Mouse (Mus musculus) kidney, postnatal 4 days (tissue): ENCODE measurements at regions not wholly inside any gene's neighbourhood (a gene's known extent, or its start where the extent isn't known, plus 50 kb on each side); places are given as distances from the start of the nearest gene placed in this dataset.

Source experiments
- DNase-seq, 2 experiments: peaks; one replicate each; pipeline ENCODE4 v3.0.0; 2021; ENCODE audit warnings: mixed read lengths in 2 of 2

DNA sequence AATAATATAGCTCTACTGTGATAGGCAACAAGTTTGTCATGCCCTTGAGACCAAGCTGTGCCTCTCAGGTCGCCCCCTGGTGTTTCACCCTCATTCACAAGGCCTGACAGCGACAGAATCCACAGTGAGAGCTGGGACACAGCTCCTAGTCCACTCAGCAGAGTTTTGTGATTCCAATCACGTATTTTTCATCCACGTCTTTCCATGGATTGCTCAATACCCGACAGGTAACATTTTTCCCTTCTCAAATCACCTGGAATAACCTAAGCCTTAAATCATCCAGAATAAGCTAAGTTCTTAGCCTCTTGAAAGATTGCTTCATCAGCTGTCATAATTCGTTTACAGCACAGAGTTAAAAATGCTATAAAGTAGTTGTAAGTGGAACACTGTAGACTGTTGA is 211.3 kb downstream of the Ccdc91 start:
- peak in 1 of 2 experiments; percentile 13 for DNase-seq

DNA sequence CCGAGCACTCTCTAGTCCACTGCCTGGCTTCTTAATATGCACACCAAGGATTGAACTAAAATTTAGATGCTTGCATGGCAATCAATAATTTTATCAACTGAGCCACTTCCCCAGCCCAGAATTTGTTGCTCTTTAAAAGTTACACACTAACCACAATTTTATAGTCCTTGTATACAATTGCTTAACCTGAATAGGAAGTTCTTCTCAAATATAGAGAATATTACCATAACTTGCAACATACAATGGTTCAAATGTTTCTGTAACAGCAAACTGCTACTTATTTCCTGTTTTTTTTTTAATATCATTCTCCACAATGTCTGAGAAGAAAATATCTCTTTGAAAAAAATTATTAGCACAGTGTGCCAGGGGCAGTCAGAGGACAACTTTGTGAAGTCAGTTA is 222.6 kb downstream of the Ccdc91 start:
- no peak for DNase-seq

- DNase-seq, result no peak
Measured at GRCm38 (mm10) chr6:147699449-147699848, 223.8 kb downstream of the Ccdc91 start.

- DNase-seq, result no peak
Measured at GRCm38 (mm10) chr6:147700629-147701028, 225.0 kb downstream of the Ccdc91 start.

GRCm38 (mm10) chr6:147701956-147702355 is 226.3 kb downstream of the Ccdc91 start:
- DNase-seq, result no peak

DNA sequence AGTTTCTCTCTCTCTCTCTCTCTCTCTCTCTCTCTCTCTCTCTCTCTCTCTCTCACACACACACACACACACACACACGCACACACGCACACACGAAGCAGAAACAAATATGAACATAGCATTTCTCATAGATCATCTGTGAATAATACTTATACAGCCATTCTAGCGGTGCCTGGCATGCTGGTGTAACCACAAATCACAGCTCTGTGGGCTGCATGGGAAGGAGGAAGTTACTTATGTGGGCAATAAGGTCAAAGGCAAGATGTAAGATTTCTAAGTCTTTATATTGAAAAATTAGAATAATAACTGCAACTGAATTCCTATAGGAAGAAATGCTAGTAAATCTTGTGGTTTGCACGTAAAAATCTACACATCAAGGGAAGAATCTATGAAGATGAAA is 228.7 kb downstream of the Ccdc91 start:
- DNase-seq, result no peak

DNA sequence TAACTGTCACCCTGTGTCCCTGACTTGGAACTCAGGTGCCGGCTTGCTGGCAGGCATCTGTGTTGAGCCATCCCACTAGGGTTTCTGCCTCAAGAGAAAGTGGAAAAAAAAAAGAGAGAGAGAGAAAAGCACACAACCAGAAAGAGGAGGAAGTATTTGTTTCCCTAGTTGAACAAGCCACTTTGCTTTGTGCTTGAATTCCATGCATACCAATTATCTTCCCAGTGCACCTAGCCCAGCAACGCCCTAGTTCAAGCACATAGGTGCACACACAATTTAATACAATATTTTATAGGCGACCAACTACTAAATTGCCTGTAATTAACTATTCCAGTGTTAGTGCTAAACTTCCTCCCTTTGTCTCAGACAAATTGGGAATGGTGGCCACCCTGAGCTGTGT is 230.3 kb downstream of the Ccdc91 start:
- no peak for DNase-seq

GRCm38 (mm10) chr6:147706741-147707140 is 231.1 kb downstream of the Ccdc91 start:
- DNase-seq, result no peak

- no peak for DNase-seq
Measured at GRCm38 (mm10) chr6:147718052-147718712, 242.6 kb downstream of the Ccdc91 start.

DNA sequence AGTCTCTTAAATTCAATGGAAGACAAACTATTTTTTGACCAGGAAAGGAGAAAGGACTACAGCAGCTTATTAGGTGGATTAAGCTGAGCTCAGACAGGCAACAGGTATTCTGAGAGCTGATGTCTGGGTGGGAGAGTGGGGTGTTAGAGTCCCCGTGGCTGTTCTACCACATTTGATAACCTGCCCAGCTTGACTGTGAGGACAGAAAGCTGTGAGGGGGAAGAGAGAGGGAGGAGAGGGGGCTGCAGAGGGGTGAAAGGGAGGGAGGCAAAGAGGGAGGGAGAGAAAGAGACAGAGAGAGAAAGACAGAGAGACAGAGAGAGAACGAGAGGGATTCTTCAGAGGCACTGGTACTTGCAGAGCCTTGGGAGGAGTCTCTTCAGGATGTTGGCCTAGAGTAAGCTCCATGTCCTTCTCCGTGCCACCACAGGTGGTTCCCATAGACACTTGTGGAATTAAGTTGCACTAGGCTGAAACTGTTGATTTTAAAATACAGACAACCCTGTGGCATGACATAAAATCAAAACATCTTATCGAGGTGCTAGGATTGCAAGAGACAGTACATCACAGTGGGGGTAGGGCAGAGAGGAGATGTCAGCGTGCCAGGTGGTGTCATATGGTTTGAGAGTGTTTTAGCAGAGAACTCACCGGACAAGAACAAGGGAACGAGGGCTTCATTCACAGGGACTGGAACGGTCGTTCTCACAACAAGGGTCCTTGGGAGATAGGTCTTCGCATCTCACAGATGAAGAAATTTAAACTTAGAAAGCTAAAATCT is 243.3 kb downstream of the Ccdc91 start:
- no peak for DNase-seq

GRCm38 (mm10) chr6:147719539-147719938 is 243.9 kb downstream of the Ccdc91 start:
- no peak for DNase-seq

GRCm38 (mm10) chr6:147723336-147723735 is 247.7 kb downstream of the Ccdc91 start:
- no peak for DNase-seq

DNA sequence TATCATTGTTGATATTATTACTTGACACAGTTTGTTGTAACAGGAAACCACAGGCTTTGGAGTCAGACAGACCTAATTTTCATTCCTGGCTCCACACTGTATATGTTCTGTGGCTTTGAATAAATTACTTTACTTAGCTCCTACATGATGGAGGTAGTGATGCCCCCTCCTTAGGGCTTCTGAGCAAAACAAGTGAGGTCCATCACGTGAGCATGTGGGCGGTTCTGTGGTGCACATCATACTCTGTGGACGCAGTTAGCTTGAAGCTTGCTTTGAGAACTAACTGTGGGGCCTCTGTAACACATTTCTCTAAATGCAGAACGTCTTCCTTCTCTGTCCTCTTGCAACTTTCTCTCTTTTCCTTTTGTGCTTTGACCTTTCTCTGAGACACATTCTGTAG is 251.4 kb downstream of the Ccdc91 start:
- DNase-seq, result no peak

- no peak for DNase-seq
Measured at GRCm38 (mm10) chr6:147727644-147728533, 252.3 kb downstream of the Ccdc91 start.

- no peak for DNase-seq
Measured at GRCm38 (mm10) chr6:147729721-147730120, 254.1 kb downstream of the Ccdc91 start.

DNA sequence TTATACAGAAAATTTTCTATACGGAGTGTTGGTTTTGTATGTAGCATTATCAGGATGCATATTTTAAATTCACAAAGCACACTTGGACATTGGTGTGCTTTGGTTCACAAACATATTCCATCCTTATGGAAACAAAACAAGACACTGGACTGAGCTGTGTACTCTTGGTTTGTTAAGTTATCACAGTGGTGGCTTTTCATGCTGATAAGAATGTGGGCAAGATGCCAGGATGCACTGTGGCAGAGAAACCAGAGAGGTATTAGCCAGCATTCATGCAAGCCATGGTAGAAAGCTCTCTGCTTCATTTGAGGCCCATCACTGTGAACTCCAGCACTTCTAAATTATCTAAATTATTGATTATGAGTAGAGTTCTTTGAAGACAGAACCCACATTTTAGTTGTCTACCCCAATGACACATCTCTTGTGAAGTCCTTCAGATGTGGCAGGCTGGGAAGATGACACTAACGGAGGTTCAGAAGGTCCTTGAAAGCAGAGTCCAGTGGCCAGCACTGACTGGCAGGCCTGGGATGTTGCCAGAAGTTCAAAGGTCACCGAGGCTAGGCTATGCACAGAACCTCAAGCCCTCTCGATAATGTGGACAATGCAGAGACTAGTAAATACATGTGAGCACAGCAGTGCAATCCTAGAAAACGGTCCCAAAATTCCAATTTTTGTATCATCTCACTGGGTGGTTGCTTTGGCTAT is 263.1 kb downstream of the Ccdc91 start:
- DNase-seq, result no peak

GRCm38 (mm10) chr6:147741446-147741845 is 265.8 kb downstream of the Ccdc91 start:
- no peak for DNase-seq

DNA sequence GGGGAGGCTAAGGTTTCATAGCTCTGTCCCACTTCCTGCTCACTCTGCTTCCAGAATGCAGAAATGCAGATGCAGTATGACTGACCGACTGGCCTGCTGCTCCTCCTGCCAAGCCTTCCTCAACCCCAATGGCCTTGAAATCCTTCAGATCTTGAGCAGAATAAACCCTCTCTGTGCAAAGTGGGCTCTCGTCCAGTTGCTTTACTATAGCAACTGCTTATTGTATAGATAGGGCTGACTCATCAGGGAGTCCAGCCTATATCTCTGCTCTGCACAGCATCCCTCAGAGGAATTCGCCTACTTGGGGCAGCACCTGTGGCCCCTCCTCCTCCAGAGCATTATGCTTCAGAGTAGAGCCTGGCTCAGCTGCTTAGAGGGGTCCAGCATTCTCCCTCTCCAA is 268.5 kb downstream of the Ccdc91 start:
- no peak for DNase-seq

DNA sequence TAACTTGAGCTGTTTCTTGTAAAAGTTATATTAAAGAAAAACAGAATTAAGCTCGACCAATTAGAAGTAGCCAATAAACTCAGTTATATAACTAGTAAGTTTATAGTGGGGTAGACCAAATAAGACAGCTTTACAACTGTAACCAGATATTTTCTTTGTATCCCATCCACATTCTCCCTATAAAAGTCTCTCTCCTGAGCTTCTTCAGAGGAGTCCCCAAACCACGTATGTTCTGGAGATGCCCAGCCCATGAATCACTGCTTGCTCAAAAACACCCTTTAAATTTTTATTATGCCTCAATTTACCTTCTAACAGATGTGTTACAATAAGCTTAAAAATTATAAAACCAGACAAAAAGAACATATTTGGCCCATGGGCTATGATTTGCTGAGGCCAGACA is 270.1 kb downstream of the Ccdc91 start:
- no peak for DNase-seq

- DNase-seq, result no peak
Measured at GRCm38 (mm10) chr6:147747945-147748344, 272.3 kb downstream of the Ccdc91 start.

DNA sequence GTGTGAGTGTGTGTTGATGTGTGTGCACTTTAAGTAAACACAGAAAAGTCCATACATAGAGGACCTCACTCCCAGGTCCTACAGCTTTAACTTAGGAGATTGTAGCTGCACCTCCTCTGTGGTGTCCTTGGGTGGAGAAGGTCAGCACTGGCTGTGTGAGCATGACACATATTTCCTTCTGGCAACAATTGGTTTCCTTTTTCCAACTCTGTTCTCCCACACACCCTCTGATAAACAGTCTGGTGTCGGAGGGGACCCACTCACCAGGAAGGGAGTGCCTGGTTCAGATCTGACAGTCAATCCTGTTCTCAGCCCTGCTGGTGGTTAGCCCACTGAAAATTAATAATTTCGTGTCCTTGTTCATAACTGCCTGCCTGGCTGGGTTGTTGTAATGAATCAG is 276.7 kb downstream of the Ccdc91 start:
- DNase-seq, result peak in 1 of 2 experiments; percentile 22

GRCm38 (mm10) chr6:147753828-147754227 is 278.2 kb downstream of the Ccdc91 start:
- peak in 1 of 2 experiments; percentile 19 for DNase-seq
